Mouse (Mus musculus) bone marrow macrophage, adult 2 months (primary cell): Measurements from ENCODE around the gene Chil3. TPM values are rescaled to one million over a fixed set of nuclear protein-coding genes. Genes with fewer than 3 reads are reported as not detected.

ENCODE experiments used
- H3K27ac ChIP-seq: 2 replicates; pipeline ENCODE4 v1.5.1; 2012; ENCODE audit warnings: low read depth, low read length; ENCODE audit not compliant: insufficient read depth
- H3K4me1 ChIP-seq: 2 replicates; pipeline ENCODE4 v1.6.1; 2012; ENCODE audit warnings: low read length; ENCODE audit not compliant: control insufficient read depth, insufficient read depth
- H3K4me3 ChIP-seq: 2 replicates; pipeline ENCODE4 v1.5.1; 2012; ENCODE audit warnings: mild to moderate bottlenecking, low read length, moderate library complexity; ENCODE audit not compliant: insufficient read depth
- CTCF ChIP-seq: IDR thresholded peaks from 2 replicates; pipeline ENCODE4 v1.5.1; 2012; ENCODE audit warnings: low read depth, mild to moderate bottlenecking, low read length, moderate library complexity
- POLR2A ChIP-seq: IDR thresholded peaks from 2 replicates; pipeline ENCODE4 v1.6.1; 2012; ENCODE audit warnings: mild to moderate bottlenecking, low read depth, low read length, borderline replicate concordance
- polyA plus RNA-seq: library from polyadenylated mRNA; stranded (reverse); fragments of >200 nt; gene quantifications from 2 replicates; pipeline ENCODE4 v1.2.4, GENCODE M21; 2012; ENCODE audit not compliant: missing spikeins, insufficient read depth, insufficient read length

Gene Chil3
- polyA plus RNA-seq, 1 experiment = 2.9 TPM

DNA sequence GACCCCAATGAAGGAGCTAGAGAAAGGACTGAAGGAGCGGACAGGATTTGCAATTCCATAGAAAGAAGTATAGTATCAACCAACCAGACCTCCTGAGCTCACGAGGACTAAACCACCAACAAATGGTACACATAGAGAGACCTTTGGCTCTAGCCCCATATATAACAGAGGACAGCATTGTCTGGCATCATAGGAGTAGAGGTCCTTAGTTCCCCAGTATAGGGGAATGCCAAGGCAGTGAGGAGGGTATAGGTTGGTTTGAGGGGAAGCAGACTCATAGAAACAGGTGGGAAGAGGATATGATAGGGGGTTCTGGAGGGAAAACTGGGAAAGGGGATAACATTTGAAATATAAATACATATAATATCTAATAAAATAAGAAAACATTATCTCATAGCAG is 13.0 kb downstream of the Chil3 start:
- Histone ChIP-seq H3K4me3 (no peak overlapping the region), H3K27ac (no peak overlapping the region), H3K4me1 (no peaks in the 10 kb centered on the region)
- TF ChIP-seq CTCF (no peak), POLR2A (no peak)

DNA sequence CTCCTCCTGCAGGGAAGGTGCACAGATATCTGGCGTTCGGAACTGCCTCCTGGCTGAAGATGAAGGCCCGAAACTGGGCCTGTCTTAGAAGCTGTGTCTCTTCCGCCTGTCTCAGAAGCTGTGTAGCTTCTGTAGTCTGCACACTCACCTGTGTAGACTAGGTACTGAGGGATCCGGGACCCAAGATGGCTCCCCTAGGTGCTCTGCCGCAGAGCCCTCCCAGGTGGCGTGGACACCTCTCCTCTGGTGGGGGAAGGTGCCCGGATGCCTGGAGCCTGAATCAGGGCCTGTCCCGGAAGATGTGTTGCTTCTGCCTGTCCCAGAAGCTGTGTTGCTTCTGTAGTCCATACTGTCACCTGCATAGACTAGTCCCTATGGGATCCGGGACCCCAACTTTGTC is 23.3 kb downstream of the Chil3 start:
- Histone ChIP-seq H3K27ac (no peak overlapping the region), H3K4me1 (no peaks in the 10 kb centered on the region), H3K4me3 (no peak overlapping the region)
- no peak for TF ChIP-seq CTCF
- no peak for TF ChIP-seq POLR2A

DNA sequence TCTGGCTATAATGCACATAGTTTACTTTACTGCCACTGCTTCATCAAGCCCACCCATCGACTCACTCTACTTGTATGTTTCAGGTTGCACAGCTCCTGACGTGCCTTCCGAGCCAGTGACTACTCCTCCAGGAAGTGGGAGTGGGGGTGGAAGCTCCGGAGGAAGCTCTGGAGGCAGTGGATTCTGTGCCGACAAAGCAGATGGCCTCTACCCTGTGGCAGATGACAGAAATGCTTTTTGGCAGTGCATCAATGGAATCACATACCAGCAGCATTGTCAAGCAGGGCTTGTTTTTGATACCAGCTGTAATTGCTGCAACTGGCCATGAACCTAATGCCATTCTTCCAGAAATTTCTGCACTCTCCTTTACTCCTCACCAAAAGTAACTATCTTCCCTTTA is 35.7 kb downstream of the Chil3 start:
- Histone ChIP-seq H3K4me3 (no peak overlapping the region), H3K4me1 (no peaks in the 10 kb centered on the region), H3K27ac (no peak overlapping the region)
- TF ChIP-seq POLR2A (no peak), CTCF (no peak)

DNA sequence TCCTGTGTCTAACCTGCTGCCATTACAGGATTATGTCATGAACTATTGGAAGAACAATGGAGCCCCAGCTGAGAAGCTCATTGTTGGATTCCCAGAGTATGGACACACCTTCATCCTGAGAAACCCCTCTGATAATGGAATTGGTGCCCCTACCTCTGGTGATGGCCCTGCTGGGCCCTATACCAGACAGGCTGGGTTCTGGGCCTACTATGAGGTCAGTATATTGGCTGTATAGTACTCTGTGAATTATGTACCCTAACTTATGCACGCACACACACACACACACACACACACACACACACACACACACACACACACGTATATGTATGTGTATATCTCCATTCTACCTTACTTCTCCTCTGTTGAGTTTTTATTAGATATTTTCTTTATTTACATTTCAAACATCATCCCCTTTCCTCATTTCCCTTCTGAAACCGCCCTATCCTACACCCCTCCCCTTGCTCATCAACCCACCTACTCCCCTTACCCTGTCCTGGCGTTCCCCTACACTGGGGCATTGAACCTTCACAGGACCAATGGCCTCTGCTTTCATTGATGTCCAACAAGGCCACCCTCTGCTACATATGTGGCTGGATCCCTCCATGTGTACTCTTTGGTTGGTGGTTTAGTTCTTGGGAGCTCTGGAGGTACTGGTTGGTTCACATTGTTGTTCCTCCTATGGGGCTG is 38.4 kb downstream of the Chil3 start:
- Histone ChIP-seq H3K4me3 (no peak overlapping the region), H3K4me1 (no peaks in the 10 kb centered on the region), H3K27ac (no peak overlapping the region)
- no peak for TF ChIP-seq POLR2A

DNA sequence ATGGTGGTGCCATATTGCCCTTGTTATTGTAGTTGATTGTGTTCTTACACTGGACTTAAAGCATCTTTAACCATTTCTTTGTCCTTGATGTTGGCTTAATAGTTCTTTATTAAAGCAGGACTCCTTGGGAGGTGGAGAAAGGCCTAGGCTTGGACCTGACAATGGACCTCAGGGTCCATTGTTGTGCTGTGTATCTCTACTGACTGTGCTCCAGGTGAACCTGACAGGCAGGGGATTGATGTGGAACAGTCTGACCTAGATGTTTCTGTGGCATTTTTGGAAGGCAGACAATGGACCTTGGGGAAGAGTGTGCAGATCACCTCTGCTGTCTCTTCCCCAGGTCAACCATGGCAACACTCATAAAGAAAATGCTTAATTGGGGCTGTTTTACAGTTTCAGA is 40.4 kb downstream of the Chil3 start:
- H3K4me1 ChIP-seq = no peaks in the 10 kb centered on the region
- TF ChIP-seq CTCF = no peak
- no peak for TF ChIP-seq POLR2A
- H3K27ac ChIP-seq = no peak overlapping the region
- H3K4me3 ChIP-seq = no peak overlapping the region

DNA sequence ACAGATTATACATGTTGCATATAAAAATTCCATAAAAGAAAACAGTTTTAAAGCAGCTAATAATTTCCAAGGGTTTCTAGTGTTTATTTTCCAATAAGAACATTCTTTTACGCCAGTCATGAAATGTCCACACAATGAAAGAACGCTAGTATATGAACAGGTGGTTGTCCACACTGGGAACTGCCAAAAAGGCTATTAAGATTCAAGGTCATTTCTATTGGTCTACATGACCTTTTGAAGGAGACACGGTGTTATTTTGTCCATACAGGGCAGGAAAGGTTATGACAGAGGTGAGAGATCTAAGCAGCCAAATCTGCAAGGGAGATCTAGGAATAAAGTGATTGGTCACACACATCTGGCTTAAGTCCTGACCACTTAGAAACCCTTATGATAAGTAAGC is 54.4 kb downstream of the Chil3 start, which contains the start of gene Chia1:
Gene Chia1, plus strand, starts transcription at position 301 of the 400 bp plus-strand sequence.
- TF ChIP-seq CTCF = no peak
- TF ChIP-seq POLR2A = no peak
- Histone ChIP-seq H3K4me3 (no peak within 1 kb of the TSS), H3K4me1 (no peaks in the 10 kb centered on the region), H3K27ac (no peak within 1 kb of the TSS)

Other genes with a start within 250 kb of the Chil3 start
- gene I830077J02Rik, start 234.9 kb downstream of the Chil3 start, polyA plus RNA-seq = 16.9 and 17.2 TPM in 2 replicates
- 11.7 and 16.3 TPM in 2 replicates for gene Wdr77, start 208.2 kb downstream of the Chil3 start, polyA plus RNA-seq
- 323 and 358 TPM in 2 replicates for gene Atp5f1, start 207.5 kb downstream of the Chil3 start, polyA plus RNA-seq
- 1.8 TPM in 2 replicates for gene Ovgp1, start 193.9 kb downstream of the Chil3 start, polyA plus RNA-seq
- gene Pifo, start 152.9 kb downstream of the Chil3 start, polyA plus RNA-seq = not detected in 2 replicates
- gene Chil5, start 134.8 kb downstream of the Chil3 start, polyA plus RNA-seq = not detected in 2 replicates
- not detected in 2 replicates for gene Chia1, start 54.3 kb downstream of the Chil3 start, polyA plus RNA-seq
- not detected in 2 replicates for gene Chil4, start 51.9 kb upstream of the Chil3 start, polyA plus RNA-seq
- not detected in 2 replicates for gene Chil6, start 238.6 kb upstream of the Chil3 start, polyA plus RNA-seq